Mouse (Mus musculus): ENCODE measurements around the gene Khdc4. TPM values are rescaled to one million over a fixed set of nuclear protein-coding genes. Genes with fewer than 3 reads are reported as not detected.

Khdc4 gene
- polyA plus RNA-seq, 1 experiment, result not detected

GRCm38 (mm10) chr3:88647779-88648413 lies 37.7 kb upstream of the Khdc4 start:
- peaks cover 16% of the 10 kb centered on the region for H3K4me1 ChIP-seq (ENCODE audit: control insufficient read depth, insufficient read depth, low read length)
- H3K4me3 ChIP-seq (ENCODE audit: insufficient read depth, low read depth, low read length), result no peak overlapping the region
- TF ChIP-seq POLR2A (IDR thresholded peaks at IDR 0.05; ENCODE audit: insufficient read depth, low read depth, low read length) (no peak), CTCF (IDR thresholded peaks at IDR 0.05; ENCODE audit: insufficient read depth, low read depth, low read length) (no peak)
- WGBS, result 53% methylated on average over 14 of the region's 14 CpGs
- H3K27ac ChIP-seq (ENCODE audit: insufficient read depth, low read depth, low read length), result no peak overlapping the region

- 65% methylated on average over 12 of the region's 12 CpGs for WGBS
- Histone ChIP-seq H3K4me1 (ENCODE audit: control insufficient read depth, insufficient read depth, low read length) (peaks cover 16% of the 10 kb centered on the region), H3K27ac (ENCODE audit: insufficient read depth, low read depth, low read length) (no peak overlapping the region), H3K4me3 (ENCODE audit: insufficient read depth, low read depth, low read length) (no peak overlapping the region)
- TF ChIP-seq CTCF (IDR thresholded peaks at IDR 0.05; ENCODE audit: insufficient read depth, low read depth, low read length) (no peak), POLR2A (IDR thresholded peaks at IDR 0.05; ENCODE audit: insufficient read depth, low read depth, low read length) (no peak)
These were observed 37.0 kb upstream of the Khdc4 start for GRCm38 (mm10) chr3:88648452-88649168.

- H3K4me1 ChIP-seq (ENCODE audit: control insufficient read depth, insufficient read depth, low read length), result peaks cover 16% of the 10 kb centered on the region
- no peak overlapping the region for H3K27ac ChIP-seq (ENCODE audit: insufficient read depth, low read depth, low read length)
- WGBS, result 62% methylated on average over 10 of the region's 10 CpGs
- H3K4me3 ChIP-seq (ENCODE audit: insufficient read depth, low read depth, low read length), result no peak overlapping the region
- TF ChIP-seq POLR2A (IDR thresholded peaks at IDR 0.05; ENCODE audit: insufficient read depth, low read depth, low read length), result no peak
- no peak for TF ChIP-seq CTCF (IDR thresholded peaks at IDR 0.05; ENCODE audit: insufficient read depth, low read depth, low read length)
These were observed 36.4 kb upstream of the Khdc4 start for GRCm38 (mm10) chr3:88649186-88649585.

- no peak overlapping the region for H3K27ac ChIP-seq (ENCODE audit: insufficient read depth, low read depth, low read length)
- peaks cover 16% of the 10 kb centered on the region for H3K4me1 ChIP-seq (ENCODE audit: control insufficient read depth, insufficient read depth, low read length)
- no peak for TF ChIP-seq POLR2A (IDR thresholded peaks at IDR 0.05; ENCODE audit: insufficient read depth, low read depth, low read length)
- no peak for TF ChIP-seq CTCF (IDR thresholded peaks at IDR 0.05; ENCODE audit: insufficient read depth, low read depth, low read length)
- WGBS, result 93% methylated on average over 13 of the region's 13 CpGs
- no peak overlapping the region for H3K4me3 ChIP-seq (ENCODE audit: insufficient read depth, low read depth, low read length)
These were observed 35.6 kb upstream of the Khdc4 start for GRCm38 (mm10) chr3:88649967-88650366.

- no peak overlapping the region for H3K4me3 ChIP-seq (ENCODE audit: insufficient read depth, low read depth, low read length)
- peaks cover 16% of the 10 kb centered on the region for H3K4me1 ChIP-seq (ENCODE audit: control insufficient read depth, insufficient read depth, low read length)
- 67% methylated on average over 13 of the region's 13 CpGs for WGBS
- H3K27ac ChIP-seq (ENCODE audit: insufficient read depth, low read depth, low read length), result no peak overlapping the region
- TF ChIP-seq CTCF (IDR thresholded peaks at IDR 0.05; ENCODE audit: insufficient read depth, low read depth, low read length) (no peak), POLR2A (IDR thresholded peaks at IDR 0.05; ENCODE audit: insufficient read depth, low read depth, low read length) (no peak)
These were observed 34.7 kb upstream of the Khdc4 start for GRCm38 (mm10) chr3:88650713-88651504.

DNA sequence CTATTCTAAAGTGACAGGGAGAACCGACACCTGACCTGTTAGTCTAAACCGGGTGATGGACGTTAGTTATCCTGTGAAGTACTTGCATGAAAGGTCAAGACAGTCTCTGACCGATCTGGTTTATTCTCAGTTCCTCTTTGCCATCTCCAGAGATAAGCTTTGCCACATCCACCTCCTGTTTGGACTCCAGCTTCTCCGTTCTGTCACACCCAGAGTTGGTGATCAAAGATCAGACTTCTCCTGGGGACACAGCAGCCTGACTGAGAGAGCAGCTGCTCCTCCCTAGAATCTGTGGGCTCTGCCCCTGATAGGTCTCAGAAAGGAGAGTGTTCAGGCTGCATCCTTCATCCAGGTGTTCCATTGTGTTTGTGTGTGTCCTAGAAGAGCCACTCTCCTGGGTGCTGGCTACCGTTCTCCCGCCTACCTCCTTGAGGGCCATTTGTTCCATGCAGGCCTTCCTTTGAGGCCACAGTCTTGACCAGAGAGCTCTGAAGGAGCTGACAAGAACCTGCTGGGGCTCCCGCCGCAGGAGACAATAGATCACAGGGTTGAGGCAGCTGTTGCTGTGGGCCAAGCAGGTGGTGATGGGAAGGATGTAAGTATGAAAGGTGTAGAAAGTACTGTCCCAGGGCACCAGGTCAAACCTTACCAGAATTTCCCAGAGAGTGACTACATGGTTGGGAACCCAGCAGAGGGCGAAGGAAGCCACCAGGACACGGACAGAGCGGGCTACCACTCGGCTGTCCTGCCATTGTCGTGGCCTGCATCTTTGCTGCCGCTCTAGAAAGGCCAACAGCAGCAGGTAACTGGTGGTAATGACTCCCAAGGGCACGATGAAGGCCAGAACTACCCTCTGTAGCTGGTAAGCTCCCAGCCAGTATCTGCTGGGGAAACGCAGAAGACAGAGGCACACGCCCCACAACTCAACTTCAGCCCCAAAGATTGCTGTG lies 33.7 kb upstream of the Khdc4 start:
- 75% methylated on average over 18 of the region's 18 CpGs for WGBS
- no peak overlapping the region for H3K4me3 ChIP-seq (ENCODE audit: insufficient read depth, low read depth, low read length)
- no peak for TF ChIP-seq POLR2A (IDR thresholded peaks at IDR 0.05; ENCODE audit: insufficient read depth, low read depth, low read length)
- TF ChIP-seq CTCF (IDR thresholded peaks at IDR 0.05; ENCODE audit: insufficient read depth, low read depth, low read length), result no peak
- H3K4me1 ChIP-seq (ENCODE audit: control insufficient read depth, insufficient read depth, low read length), result peaks cover 16% of the 10 kb centered on the region
- no peak overlapping the region for H3K27ac ChIP-seq (ENCODE audit: insufficient read depth, low read depth, low read length)

- H3K4me1 ChIP-seq (ENCODE audit: control insufficient read depth, insufficient read depth, low read length), result peaks cover 13% of the 10 kb centered on the region
- H3K27ac ChIP-seq (ENCODE audit: insufficient read depth, low read depth, low read length), result no peak within 1 kb of the TSS
- H3K4me3 ChIP-seq (ENCODE audit: insufficient read depth, low read depth, low read length), result no peak within 1 kb of the TSS
- TF ChIP-seq POLR2A (IDR thresholded peaks at IDR 0.05; ENCODE audit: insufficient read depth, low read depth, low read length), result no peak
- TF ChIP-seq CTCF (IDR thresholded peaks at IDR 0.05; ENCODE audit: insufficient read depth, low read depth, low read length), result no peak
- WGBS, result 84% methylated on average over 17 of the region's 17 CpGs
These were observed 32.6 kb upstream of the Khdc4 start, which contains the start of gene Rxfp4 for GRCm38 (mm10) chr3:88652846-88653515. Gene Rxfp4, minus strand, starts transcription at chr3:88653142.
